Mouse (Mus musculus) embryonic facial prominence, embryonic 12.5 days (tissue): ENCODE results near the gene Spats2l. TPM values are rescaled to one million over a fixed set of nuclear protein-coding genes. Genes with fewer than 3 reads are reported as not detected.
A peak's percentile ranks its signal among the peaks of the same experiment; 100 is the strongest.

Source experiments
- ATAC-seq: fragments of 200-750 bp; cut with Nextera tagmentation; 2 replicates; pipeline ENCODE4 v1.8.0; 2017; ENCODE audit not compliant: insufficient number of reproducible peaks, insufficient read depth, low FRiP score, low TSS enrichment
- H3K27ac ChIP-seq: fragments of 300-500 bp; sonication (generic); 2 replicates; pipeline ENCODE4 v1.5.1; 2016; ENCODE audit warnings: mild to moderate bottlenecking
- H3K27me3 ChIP-seq: fragments of 300-500 bp; sonication (generic); 2 replicates; pipeline ENCODE4 v1.6.1; 2016; ENCODE audit warnings: mild to moderate bottlenecking, moderate library complexity
- H3K36me3 ChIP-seq: fragments of 300-500 bp; sonication (generic); 2 replicates; pipeline ENCODE4 v1.6.1; 2016; ENCODE audit warnings: mild to moderate bottlenecking
- H3K4me1 ChIP-seq: fragments of 300-500 bp; sonication (generic); 2 replicates; pipeline ENCODE4 v1.6.1; 2016
- H3K4me2 ChIP-seq: fragments of 300-500 bp; sonication (generic); replicated peaks from 2 replicates; pipeline ENCODE4 v1.6.1; 2016; ENCODE audit warnings: mild to moderate bottlenecking, moderate library complexity
- H3K4me3 ChIP-seq: fragments of 300-500 bp; sonication (generic); 2 replicates; pipeline ENCODE4 v1.5.1; 2016; ENCODE audit warnings: mild to moderate bottlenecking
- H3K9ac ChIP-seq: fragments of 300-500 bp; sonication (generic); 2 replicates; pipeline ENCODE4 v1.6.1; 2016; ENCODE audit warnings: mild to moderate bottlenecking, moderate library complexity
- H3K9me3 ChIP-seq: fragments of 300-500 bp; sonication (generic); 2 replicates; pipeline ENCODE4 v1.6.1; 2016; ENCODE audit warnings: mild to moderate bottlenecking, moderate library complexity
- WGBS: fragments of 180-500 bp; shearing (Covaris S2); methylation state at CpG from one replicate; pipeline ENCODE4 v1.1.7; 2016; 5-methylcytosine and 5-hydroxymethylcytosine counted together
- polyA plus RNA-seq: library from polyadenylated mRNA; unstranded; fragments of >200 nt; fragmentation: Nextera tagmentation; extraction: Ambion mirVana; gene quantifications from 2 replicates; pipeline ENCODE4 v1.2.1, GENCODE M21; 2016

Spats2l gene
- polyA plus RNA-seq, 1 experiment from 2014 or later = 109 TPM

DNA sequence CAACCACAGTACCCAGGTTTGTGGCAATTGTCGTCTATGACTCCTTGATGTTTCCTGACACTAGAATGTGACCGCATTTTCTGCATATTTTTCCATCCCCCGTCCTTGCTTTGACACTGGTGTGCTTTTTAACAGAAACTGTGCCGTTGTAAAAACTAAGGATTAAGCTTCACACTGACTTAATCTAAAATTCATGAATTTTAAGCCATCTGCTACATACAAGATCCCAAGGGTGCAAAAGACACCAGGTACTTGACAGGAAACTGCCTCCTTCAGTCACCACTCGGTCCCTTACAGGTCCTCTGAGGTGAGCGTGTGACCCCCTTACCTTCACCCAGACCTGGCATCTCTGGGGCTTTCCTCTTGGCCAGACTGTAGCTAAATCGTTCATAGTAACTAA, 129.8 kb downstream of the Spats2l start:
- Histone ChIP-seq H3K4me1 (peaks cover 11% of the 10 kb centered on the region; the same call in 1 of the 2 replicates), H3K27me3 (no peaks in the 10 kb centered on the region), H3K27ac (no peak overlapping the region), H3K9ac (no peak overlapping the region), H3K9me3 (no peaks in the 10 kb centered on the region), H3K4me2 (no peak overlapping the region), H3K36me3 (peaks cover 15% of the 10 kb centered on the region), H3K4me3 (no peak overlapping the region)
- 78% methylated on average over 7 of the region's 7 CpGs for WGBS
- ATAC-seq = no peak

DNA sequence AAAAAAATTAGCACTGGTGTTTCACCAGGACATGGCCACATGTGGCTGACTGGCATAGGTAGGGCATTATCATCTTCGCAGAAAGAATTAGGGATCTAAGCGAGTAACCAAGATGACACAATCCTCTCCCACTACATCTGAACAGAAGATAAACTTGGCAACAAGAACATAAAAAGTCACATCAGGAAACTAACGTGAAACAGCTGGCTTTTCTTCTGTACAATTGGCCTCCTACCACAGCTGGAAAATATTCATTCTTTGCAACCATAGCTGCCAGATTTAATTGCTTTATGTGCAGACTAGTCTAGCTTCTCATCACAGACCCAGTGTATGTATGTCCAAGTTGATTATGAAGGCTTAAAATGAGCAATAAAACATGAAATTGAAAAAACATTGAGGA, 131.9 kb downstream of the Spats2l start:
- H3K27me3 ChIP-seq = no peaks in the 10 kb centered on the region
- ATAC-seq = peak; percentile 69
- no peak overlapping the region for H3K9ac ChIP-seq
- no peaks in the 10 kb centered on the region for H3K9me3 ChIP-seq
- 65% methylated on average over 3 of the region's 3 CpGs for WGBS
- H3K4me3 ChIP-seq = no peak overlapping the region
- H3K4me2 ChIP-seq = no peak overlapping the region
- H3K4me1 ChIP-seq = peaks cover 11% of the 10 kb centered on the region; the same call in 1 of the 2 replicates
- peaks cover 15% of the 10 kb centered on the region; the same call in 1 of the 2 replicates for H3K36me3 ChIP-seq
- H3K27ac ChIP-seq = peak overlapping the region; percentile 59; the same call in 1 of the 2 replicates

DNA sequence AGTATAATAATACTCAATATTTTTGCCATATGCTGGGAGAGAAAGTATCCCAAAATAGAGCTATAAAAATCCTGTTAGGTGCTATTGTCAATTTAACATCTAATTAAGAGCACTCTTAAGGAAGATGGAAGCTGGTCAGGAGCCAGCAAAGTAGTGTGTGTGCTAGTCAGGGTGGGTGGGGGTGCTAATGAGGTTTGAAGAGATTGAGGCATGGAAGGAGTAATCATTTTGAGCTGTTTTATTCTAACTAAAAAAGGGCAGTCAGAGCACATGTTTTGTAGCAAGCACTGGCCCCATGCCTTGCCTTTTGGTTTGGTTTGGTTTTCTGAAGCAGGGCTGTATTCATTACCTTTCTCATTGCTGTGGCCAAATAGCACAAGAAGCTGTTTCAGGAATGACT, 132.3 kb downstream of the Spats2l start:
- ATAC-seq = 0 out of 2 replicates have a peak, but pooled peaks have one; percentile 47
- Histone ChIP-seq H3K27me3 (no peaks in the 10 kb centered on the region), H3K9me3 (no peaks in the 10 kb centered on the region), H3K36me3 (peaks cover 15% of the 10 kb centered on the region; the same call in 1 of the 2 replicates), H3K4me3 (no peak overlapping the region), H3K9ac (no peak overlapping the region), H3K4me1 (peaks cover 11% of the 10 kb centered on the region; the same call in 1 of the 2 replicates), H3K27ac (peak overlapping the region; percentile 61), H3K4me2 (no peak overlapping the region)

DNA sequence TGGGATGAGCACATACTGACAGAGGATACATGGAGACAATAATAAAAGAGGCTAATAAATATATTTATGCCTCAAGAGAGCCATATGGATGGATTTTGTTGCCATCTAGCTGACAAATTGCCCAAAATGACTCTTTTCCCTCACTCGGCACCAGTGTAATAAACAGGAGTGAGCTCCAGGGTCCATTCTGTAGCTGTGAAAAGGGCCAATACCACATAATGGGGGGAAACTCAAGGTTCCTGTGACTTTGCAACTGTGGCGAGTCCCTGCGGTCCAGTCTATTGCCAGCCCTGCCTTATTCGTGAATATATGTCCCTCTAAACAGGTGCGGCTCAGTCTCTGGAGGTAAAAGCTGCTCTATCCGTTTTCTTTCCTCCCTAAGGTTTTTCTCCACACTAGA, 137.6 kb downstream of the Spats2l start:
- no peak overlapping the region for H3K9ac ChIP-seq
- H3K36me3 ChIP-seq = peaks cover 10% of the 10 kb centered on the region; the same call in 1 of the 2 replicates
- H3K4me3 ChIP-seq = no peak overlapping the region
- H3K4me1 ChIP-seq = peaks cover 3% of the 10 kb centered on the region; the same call in 1 of the 2 replicates
- no peaks in the 10 kb centered on the region for H3K27me3 ChIP-seq
- H3K4me2 ChIP-seq = no peak overlapping the region
- ATAC-seq = no peak
- H3K27ac ChIP-seq = no peak overlapping the region
- WGBS = 83% methylated on average over 6 of the region's 6 CpGs
- H3K9me3 ChIP-seq = no peaks in the 10 kb centered on the region

DNA sequence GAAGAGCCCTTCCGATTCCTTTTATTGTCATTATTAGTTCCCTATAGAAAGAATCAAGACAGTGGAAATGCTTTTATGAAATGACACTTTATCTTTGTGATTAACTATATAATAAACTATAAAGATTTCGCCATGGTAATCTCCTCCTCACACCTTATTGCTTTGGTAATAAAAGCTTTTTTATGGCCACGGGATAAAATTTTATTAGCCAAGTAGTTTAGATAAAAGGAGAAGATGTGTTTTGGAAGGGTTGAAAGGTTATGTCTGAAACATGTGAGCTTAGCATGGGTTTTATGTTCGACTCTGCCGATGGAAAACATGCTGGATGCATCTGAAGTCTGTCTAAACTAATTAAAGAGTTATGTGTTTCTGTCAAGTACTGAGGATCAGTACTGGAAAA, 143.4 kb downstream of the Spats2l start:
- 86% methylated on average over 5 of the region's 5 CpGs for WGBS
- Histone ChIP-seq H3K27me3 (no peaks in the 10 kb centered on the region), H3K9me3 (no peaks in the 10 kb centered on the region), H3K4me1 (no peaks in the 10 kb centered on the region), H3K4me3 (no peak overlapping the region), H3K27ac (no peak overlapping the region), H3K4me2 (no peak overlapping the region), H3K36me3 (0 out of 2 replicates have a peak, but pooled peaks cover 8% of the 10 kb centered on the region), H3K9ac (no peak overlapping the region)
- no peak for ATAC-seq

DNA sequence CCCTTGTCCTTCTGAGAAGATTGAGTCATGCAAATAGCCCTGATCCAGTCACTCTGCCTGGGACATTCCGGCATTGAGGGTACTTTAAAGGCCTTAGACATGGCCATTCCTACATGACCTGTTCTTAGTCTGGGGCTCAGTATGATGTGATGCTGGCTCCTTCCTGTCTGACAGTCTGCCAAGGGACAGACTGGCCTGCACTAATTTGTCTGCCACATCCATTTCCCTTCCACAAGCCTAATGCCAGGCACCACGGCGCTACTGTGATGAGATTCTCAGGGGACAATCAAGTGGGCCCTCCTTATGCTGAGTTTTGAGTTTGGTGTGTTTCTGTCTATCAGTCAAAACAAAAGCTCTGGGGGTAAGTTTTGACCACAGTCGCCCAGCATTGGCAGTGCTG, 144.6 kb downstream of the Spats2l start:
- H3K27me3 ChIP-seq = no peaks in the 10 kb centered on the region
- H3K36me3 ChIP-seq = 0 out of 2 replicates have a peak, but pooled peaks cover 8% of the 10 kb centered on the region
- WGBS = 92% methylated on average over 4 of the region's 4 CpGs
- no peak overlapping the region for H3K27ac ChIP-seq
- no peak overlapping the region for H3K4me3 ChIP-seq
- no peak for ATAC-seq
- H3K9ac ChIP-seq = no peak overlapping the region
- H3K4me1 ChIP-seq = no peaks in the 10 kb centered on the region
- no peaks in the 10 kb centered on the region for H3K9me3 ChIP-seq
- H3K4me2 ChIP-seq = no peak overlapping the region

DNA sequence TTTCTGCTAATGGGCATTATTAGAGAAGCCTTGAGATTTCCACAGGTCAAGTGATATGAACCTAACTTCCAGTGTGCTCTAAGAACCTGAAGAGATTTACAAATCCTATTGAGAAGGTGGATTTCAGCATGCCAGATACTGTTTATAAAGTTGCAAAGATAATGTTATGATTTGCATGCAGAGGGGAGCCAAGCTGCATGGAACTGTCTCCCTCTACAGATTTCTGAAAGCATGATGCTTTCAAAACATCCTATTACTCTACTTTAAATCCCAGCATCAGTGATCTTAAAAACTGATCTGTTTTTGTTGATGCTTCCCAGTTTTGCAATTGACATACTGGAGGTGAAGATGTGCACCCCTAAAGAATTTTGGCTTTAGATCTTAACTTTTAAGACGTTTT, 160.3 kb downstream of the Spats2l start:
- Histone ChIP-seq H3K4me3 (no peak overlapping the region), H3K27me3 (no peaks in the 10 kb centered on the region), H3K9me3 (no peaks in the 10 kb centered on the region), H3K4me2 (no peak overlapping the region), H3K27ac (no peak overlapping the region), H3K4me1 (no peaks in the 10 kb centered on the region), H3K36me3 (peaks cover 11% of the 10 kb centered on the region; the same call in 1 of the 2 replicates), H3K9ac (no peak overlapping the region)
- WGBS = 59% methylated on average over 1 of the region's 1 CpGs
- ATAC-seq = no peak

DNA sequence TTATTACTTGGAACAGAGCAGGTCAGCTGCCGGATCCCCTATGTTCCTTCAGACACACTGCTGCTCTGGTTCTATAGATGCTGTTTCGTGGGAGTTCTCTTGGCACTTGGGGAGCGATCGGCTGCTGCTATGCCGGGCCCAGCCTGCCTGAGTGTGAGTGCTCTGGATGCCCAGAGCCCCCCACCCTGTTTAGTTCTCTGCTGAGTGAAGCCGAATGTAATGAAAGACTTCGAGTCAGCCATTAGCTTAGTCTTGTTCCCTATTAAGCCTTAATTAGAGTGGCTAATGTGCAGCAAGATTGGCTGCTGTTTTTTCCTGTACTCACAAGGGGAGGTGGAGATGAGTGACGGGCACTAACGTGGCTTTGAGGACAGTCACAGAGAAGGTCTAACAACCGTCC, 166.7 kb downstream of the Spats2l start:
- Histone ChIP-seq H3K4me1 (peaks cover 5% of the 10 kb centered on the region), H3K36me3 (peaks cover 33% of the 10 kb centered on the region), H3K4me2 (no peak overlapping the region), H3K27me3 (no peaks in the 10 kb centered on the region), H3K9me3 (no peaks in the 10 kb centered on the region), H3K9ac (no peak overlapping the region), H3K27ac (0 out of 2 replicates have a peak overlapping the region, but pooled peaks have one; percentile 17), H3K4me3 (no peak overlapping the region)
- WGBS = 52% methylated on average over 10 of the region's 10 CpGs
- no peak for ATAC-seq

DNA sequence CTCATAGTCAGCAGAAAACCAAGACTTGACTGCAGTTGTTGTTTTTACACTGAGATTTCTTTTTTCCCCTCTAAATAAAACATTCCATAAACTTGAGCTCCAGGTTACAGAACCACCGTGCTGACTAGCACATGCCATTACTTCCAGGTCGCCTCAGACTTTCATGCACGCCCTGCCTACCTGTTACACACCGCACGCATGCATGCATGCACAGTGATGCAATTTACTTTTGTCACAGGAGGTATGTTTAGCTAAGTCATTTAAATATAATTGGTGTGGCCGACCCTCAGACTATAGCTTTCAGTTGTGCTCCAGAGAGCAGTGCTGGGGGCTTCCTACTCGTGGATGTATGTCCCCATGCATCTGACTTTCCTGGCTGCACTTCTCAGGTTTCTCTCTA, 167.1 kb downstream of the Spats2l start:
- ATAC-seq = no peak
- peaks cover 35% of the 10 kb centered on the region for H3K36me3 ChIP-seq
- H3K9me3 ChIP-seq = no peaks in the 10 kb centered on the region
- H3K27ac ChIP-seq = no peak overlapping the region
- no peak overlapping the region for H3K4me2 ChIP-seq
- WGBS = 49% methylated on average over 7 of the region's 7 CpGs
- no peak overlapping the region for H3K9ac ChIP-seq
- H3K4me1 ChIP-seq = peaks cover 5% of the 10 kb centered on the region
- no peaks in the 10 kb centered on the region for H3K27me3 ChIP-seq
- H3K4me3 ChIP-seq = no peak overlapping the region

DNA sequence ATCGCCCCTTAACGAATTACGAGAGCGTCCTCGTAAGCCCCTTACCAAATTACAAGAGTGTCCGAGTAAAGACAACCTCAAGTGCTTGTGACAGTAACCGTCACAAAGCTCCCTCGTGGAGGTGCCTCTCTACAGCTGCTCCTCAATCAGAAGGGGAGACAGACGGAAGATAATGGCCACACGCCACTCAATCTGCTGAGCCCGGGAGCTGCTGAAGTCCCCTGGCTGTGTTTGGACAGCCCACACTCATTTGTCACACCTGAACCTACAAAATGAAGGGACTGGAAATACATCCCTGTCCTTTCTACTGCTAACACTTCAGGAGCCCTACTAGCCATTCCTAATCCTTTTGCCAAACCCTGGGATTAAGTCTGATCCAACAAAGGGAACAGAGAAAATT, 167.8 kb downstream of the Spats2l start:
- Histone ChIP-seq H3K4me3 (no peak overlapping the region), H3K4me1 (peaks cover 5% of the 10 kb centered on the region), H3K36me3 (peaks cover 38% of the 10 kb centered on the region), H3K4me2 (no peak overlapping the region), H3K9ac (no peak overlapping the region), H3K9me3 (no peaks in the 10 kb centered on the region), H3K27ac (no peak overlapping the region), H3K27me3 (no peaks in the 10 kb centered on the region)
- WGBS = 51% methylated on average over 11 of the region's 11 CpGs
- no peak for ATAC-seq

DNA sequence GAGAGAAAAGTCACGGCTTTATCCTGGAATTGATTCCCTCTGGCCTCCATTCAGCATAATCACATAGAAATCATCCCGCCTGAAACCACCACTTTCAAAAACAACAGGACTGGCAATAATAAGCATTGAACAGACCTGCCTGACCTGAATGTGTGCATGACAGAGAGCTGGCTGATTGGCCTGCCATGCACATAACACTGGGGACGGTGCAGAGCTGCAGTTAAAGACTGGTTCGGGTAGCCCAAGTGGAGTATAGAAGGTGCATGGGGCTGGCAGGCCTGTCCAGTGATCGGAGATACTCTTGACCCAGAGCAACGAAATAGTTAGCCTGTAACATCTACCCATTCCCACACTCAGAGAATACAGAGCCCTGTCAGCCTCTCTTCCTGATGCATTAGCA, 168.3 kb downstream of the Spats2l start:
- Histone ChIP-seq H3K4me3 (no peak overlapping the region), H3K9ac (no peak overlapping the region), H3K27ac (no peak overlapping the region), H3K36me3 (peaks cover 37% of the 10 kb centered on the region), H3K9me3 (no peaks in the 10 kb centered on the region), H3K4me2 (no peak overlapping the region), H3K27me3 (no peaks in the 10 kb centered on the region), H3K4me1 (peaks cover 6% of the 10 kb centered on the region)
- ATAC-seq = no peak
- whole genome bisulfite sequencing = 59% methylated on average over 6 of the region's 6 CpGs

DNA sequence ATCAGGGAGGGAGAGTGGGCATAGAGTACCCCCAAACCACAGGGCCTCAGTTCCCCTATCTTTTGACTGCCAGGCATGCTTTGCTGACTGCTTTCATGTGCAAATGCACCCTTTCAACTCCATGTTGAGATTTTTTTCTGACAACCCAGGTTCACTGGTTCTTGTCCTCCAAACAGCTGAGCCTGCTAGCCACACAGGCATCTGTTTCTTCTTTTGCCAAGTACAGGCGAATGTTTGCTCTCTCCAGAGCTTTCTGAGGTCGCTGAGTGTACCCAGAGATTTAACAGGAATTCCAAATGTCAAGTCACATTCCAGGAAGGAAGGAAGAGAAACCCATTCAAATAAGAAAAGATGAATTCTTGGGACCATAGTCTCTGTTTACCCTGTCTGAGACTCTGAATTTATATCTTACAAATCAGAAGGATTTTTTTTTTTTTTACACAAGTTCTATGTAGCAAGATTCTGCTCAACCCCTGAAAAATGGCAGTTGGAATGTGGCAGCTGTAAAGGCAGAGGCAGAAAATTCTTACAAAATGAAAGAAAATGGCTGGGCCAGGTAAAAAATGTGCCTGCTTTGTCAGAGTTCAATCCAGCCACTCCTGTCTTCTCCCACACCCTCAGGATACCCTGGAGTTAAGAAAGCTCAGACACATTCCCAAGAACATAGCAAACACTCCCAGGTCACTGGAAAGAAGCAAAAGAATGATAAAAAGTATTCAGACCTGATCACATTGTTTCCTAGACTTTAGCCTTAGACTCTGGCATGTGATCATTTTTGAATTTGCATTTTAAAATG, 173.8 kb downstream of the Spats2l start:
- Histone ChIP-seq H3K4me1 (peaks cover 13% of the 10 kb centered on the region; the same call in 1 of the 2 replicates), H3K4me2 (no peak overlapping the region), H3K9me3 (no peaks in the 10 kb centered on the region), H3K4me3 (no peak overlapping the region), H3K27me3 (no peaks in the 10 kb centered on the region), H3K36me3 (peaks cover 21% of the 10 kb centered on the region), H3K9ac (no peak overlapping the region), H3K27ac (peak overlapping the region; percentile 36; the same call in 1 of the 2 replicates)
- ATAC-seq = no peak
- WGBS = 10% methylated on average over 2 of the region's 2 CpGs
